Mouse (Mus musculus): Measurements from ENCODE around the gene Rybp. TPM values are rescaled to one million over a fixed set of nuclear protein-coding genes. Genes with fewer than 3 reads are reported as not detected.

Gene Rybp
- polyA plus RNA-seq (2016; fragmentation: Nextera tagmentation; extraction: Ambion mirVana), result 14.1 and 15.9 TPM in 2 replicates

- no peaks in the 10 kb centered on the region for H3K9me3 ChIP-seq (replicated peaks)
- peaks cover 5% of the 10 kb centered on the region for H3K36me3 ChIP-seq
- H3K4me1 ChIP-seq, result peaks cover 28% of the 10 kb centered on the region
- under 1% methylated on average over 95 of the region's 112 CpGs for WGBS
- peak within 1 kb of the TSS; percentile 99 for H3K27ac ChIP-seq
- peak; percentile 96 for DNase-seq (ENCODE audit: low spot score)
- peaks cover 30% of the 10 kb centered on the region for H3K27me3 ChIP-seq (ENCODE audit: low read depth, poor library complexity, severe bottlenecking)
- H3K4me3 ChIP-seq, result peak within 1 kb of the TSS; percentile 80
Measured at GRCm38 (mm10) chr6:100287334-100288015, at the start of gene Rybp. Rybp (minus strand) TSS chr6:100287485.

- 3% methylated on average over 14 of the region's 14 CpGs for WGBS
- Histone ChIP-seq H3K27me3 (ENCODE audit: low read depth, poor library complexity, severe bottlenecking) (peaks cover 91% of the 10 kb centered on the region), H3K36me3 (no peaks in the 10 kb centered on the region), H3K4me3 (peak overlapping the region; percentile 31), H3K27ac (peak overlapping the region; percentile 77), H3K4me1 (peaks cover 26% of the 10 kb centered on the region), H3K9me3 (replicated peaks) (no peaks in the 10 kb centered on the region)
- DNase-seq (ENCODE audit: low spot score), result peak; percentile 64
Measured at GRCm38 (mm10) chr6:100336591-100337148, 49.4 kb upstream of the Rybp start.

- WGBS, result 3% methylated on average over 18 of the region's 18 CpGs
- Histone ChIP-seq H3K27ac (peak overlapping the region; percentile 88), H3K4me1 (peaks cover 33% of the 10 kb centered on the region)
Measured at GRCm38 (mm10) chr6:100335506-100336144, 48.3 kb upstream of the Rybp start.

DNA sequence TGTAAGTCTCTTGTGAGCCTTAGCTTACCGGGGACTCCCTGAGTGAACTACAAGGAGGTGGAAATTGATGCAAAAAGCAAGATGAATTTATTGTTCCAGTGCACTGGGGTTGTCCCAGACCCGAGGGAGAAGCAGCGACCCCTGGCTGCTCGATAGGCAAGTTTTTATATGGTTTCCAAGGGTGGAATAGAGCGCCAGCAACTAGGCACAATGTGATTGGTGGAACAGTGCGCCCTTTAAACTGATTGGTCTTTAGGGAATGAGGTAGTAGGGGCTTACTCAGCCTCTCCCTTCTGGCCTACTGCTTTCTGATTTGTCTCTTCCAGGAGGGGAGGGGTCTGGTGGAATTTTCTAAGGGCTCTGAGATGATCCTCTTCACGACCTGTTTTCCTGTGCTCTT lies 46.5 kb upstream of the Rybp start:
- DNase-seq (ENCODE audit: low spot score), result no peak
- WGBS, result 88% methylated on average over 7 of the region's 7 CpGs
- H3K4me3 ChIP-seq, result no peak overlapping the region
- no peak overlapping the region for H3K27ac ChIP-seq
- H3K4me1 ChIP-seq, result peaks cover 43% of the 10 kb centered on the region
- H3K36me3 ChIP-seq, result no peaks in the 10 kb centered on the region
- H3K27me3 ChIP-seq (ENCODE audit: low read depth, poor library complexity, severe bottlenecking), result peaks cover 90% of the 10 kb centered on the region
- no peaks in the 10 kb centered on the region for H3K9me3 ChIP-seq (replicated peaks)

More at GRCm38 (mm10) chr6:100335506-100336144, 48.3 kb upstream of the Rybp start:
- Histone ChIP-seq H3K9me3 (replicated peaks) (no peaks in the 10 kb centered on the region), H3K4me3 (peak overlapping the region; percentile 39), H3K27me3 (ENCODE audit: low read depth, poor library complexity, severe bottlenecking) (peaks cover 92% of the 10 kb centered on the region), H3K36me3 (no peaks in the 10 kb centered on the region)
- DNase-seq (ENCODE audit: low spot score), result peak; percentile 61

DNA sequence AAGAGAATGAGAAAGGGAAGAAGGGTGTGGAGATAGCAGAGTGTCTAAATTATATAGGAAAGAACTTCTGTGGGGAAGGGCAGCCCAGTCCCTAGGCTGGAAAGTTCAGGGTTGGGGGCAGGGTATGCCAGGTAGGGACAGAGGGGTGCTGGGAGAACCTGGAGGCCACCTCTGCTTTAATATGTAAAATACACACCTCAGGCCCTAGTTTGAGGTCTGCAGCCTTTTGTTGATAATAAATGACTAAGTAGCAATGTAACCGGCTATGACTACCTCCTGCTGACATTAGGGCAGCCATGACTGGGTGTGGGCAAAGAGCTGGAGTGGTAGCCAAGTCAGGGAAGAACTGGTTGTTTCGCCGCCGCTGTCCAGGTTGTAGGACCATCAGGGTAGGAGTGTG lies 45.2 kb upstream of the Rybp start:
- Histone ChIP-seq H3K27ac (no peak overlapping the region), H3K4me1 (peaks cover 43% of the 10 kb centered on the region), H3K4me3 (no peak overlapping the region), H3K9me3 (replicated peaks) (no peaks in the 10 kb centered on the region), H3K27me3 (ENCODE audit: low read depth, poor library complexity, severe bottlenecking) (peaks cover 81% of the 10 kb centered on the region), H3K36me3 (no peaks in the 10 kb centered on the region)
- no peak for DNase-seq (ENCODE audit: low spot score)
- WGBS, result 74% methylated on average over 4 of the region's 4 CpGs

- H3K27me3 ChIP-seq (ENCODE audit: low read depth, poor library complexity, severe bottlenecking), result peaks cover 72% of the 10 kb centered on the region
- DNase-seq (ENCODE audit: low spot score), result no peak
- WGBS, result 45% methylated on average over 8 of the region's 8 CpGs
- no peaks in the 10 kb centered on the region for H3K9me3 ChIP-seq (replicated peaks)
- H3K36me3 ChIP-seq, result no peaks in the 10 kb centered on the region
- peaks cover 36% of the 10 kb centered on the region for H3K4me1 ChIP-seq
- H3K4me3 ChIP-seq, result no peak overlapping the region
- no peak overlapping the region for H3K27ac ChIP-seq
Measured at GRCm38 (mm10) chr6:100331582-100331981, 44.3 kb upstream of the Rybp start.

DNA sequence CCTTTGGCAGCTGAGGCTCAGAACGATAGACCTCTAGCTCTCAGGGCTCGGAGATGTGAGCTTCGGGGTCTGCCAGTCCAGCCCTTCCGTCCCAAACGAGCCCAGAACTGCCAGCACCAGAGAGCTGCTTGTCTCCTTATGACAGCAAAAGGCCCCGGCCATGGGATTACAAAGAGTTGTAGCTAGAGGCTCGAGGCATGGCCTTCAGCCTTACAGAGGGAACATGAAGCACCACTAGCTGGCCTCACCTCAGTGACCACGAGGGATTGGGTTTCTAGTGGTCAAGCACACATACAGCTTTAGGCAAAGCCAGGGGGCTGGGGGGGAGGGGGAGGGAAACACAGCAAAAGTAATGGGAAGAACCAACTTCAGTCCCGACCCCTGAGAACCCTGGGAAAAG lies 43.8 kb upstream of the Rybp start:
- H3K27ac ChIP-seq, result no peak overlapping the region
- no peaks in the 10 kb centered on the region for H3K9me3 ChIP-seq (replicated peaks)
- peaks cover 31% of the 10 kb centered on the region for H3K4me1 ChIP-seq
- H3K27me3 ChIP-seq (ENCODE audit: low read depth, poor library complexity, severe bottlenecking), result peaks cover 70% of the 10 kb centered on the region
- WGBS, result 79% methylated on average over 9 of the region's 9 CpGs
- H3K4me3 ChIP-seq, result no peak overlapping the region
- no peak for DNase-seq (ENCODE audit: low spot score)
- no peaks in the 10 kb centered on the region for H3K36me3 ChIP-seq

GRCm38 (mm10) chr6:100329542-100329941 lies 42.3 kb upstream of the Rybp start:
- no peak for DNase-seq (ENCODE audit: low spot score)
- WGBS, result 58% methylated on average over 4 of the region's 4 CpGs
- Histone ChIP-seq H3K4me1 (peaks cover 18% of the 10 kb centered on the region), H3K9me3 (replicated peaks) (no peaks in the 10 kb centered on the region), H3K36me3 (no peaks in the 10 kb centered on the region), H3K27me3 (ENCODE audit: low read depth, poor library complexity, severe bottlenecking) (peaks cover 55% of the 10 kb centered on the region), H3K27ac (no peak overlapping the region), H3K4me3 (no peak overlapping the region)

DNA sequence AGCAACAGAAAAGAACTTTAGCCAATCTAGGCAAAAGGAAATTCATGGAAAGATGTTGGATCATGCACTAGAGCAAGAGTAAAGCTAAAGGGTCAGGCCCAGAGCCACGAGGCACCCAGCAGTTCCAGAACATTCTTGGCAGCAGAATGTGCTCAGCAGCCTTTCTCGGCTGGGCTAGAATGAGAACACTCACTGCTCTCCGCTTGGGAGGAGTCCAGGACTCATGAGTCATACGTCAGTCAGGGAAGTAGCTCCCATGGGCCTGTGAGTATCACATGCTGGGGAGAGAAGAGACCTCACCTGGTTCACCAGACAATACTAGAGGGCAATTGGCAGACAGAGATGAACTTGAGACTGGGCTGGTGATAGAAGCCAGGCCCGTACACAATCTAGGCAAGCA lies 39.8 kb upstream of the Rybp start:
- Histone ChIP-seq H3K27ac (no peak overlapping the region), H3K27me3 (ENCODE audit: low read depth, poor library complexity, severe bottlenecking) (peaks cover 51% of the 10 kb centered on the region), H3K36me3 (no peaks in the 10 kb centered on the region), H3K4me1 (peaks cover 24% of the 10 kb centered on the region), H3K9me3 (replicated peaks) (no peaks in the 10 kb centered on the region), H3K4me3 (no peak overlapping the region)
- 92% methylated on average over 5 of the region's 5 CpGs for WGBS
- DNase-seq (ENCODE audit: low spot score), result no peak

DNA sequence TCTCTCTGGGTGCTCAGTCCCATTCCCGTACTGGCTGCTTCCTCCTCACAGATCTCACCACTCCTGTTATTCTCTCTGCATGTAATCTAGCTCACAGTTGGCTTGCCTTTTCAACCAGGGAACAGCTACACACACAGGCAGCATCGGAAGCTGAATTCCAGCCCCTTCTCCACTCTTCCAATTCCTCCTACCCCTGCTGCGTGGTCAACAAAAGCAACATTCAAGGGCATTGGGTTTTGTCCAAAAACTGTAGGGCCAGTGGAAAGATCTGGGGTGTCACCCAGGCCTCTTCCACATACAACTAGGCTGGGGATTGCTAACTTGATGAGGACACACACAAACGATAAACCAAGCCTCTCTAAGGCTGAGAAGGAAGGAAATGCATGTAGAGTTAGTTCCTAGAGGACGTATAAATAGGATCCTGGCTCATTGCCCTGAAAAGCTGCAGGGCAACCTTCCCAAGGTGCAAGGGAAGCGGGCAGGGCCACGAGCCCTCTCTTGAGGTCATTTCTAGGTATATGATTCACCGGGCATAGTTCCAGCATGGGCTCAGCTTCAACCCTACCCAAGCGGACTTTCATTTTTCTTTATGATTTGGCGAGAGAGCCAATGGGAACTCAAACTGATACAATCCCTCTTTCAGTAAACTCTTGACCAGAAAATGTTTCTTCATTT lies 36.6 kb upstream of the Rybp start:
- Histone ChIP-seq H3K4me3 (no peak overlapping the region), H3K9me3 (replicated peaks) (no peaks in the 10 kb centered on the region), H3K27me3 (ENCODE audit: low read depth, poor library complexity, severe bottlenecking) (peaks cover 36% of the 10 kb centered on the region), H3K4me1 (peaks cover 6% of the 10 kb centered on the region; the same call in 1 of the 2 replicates), H3K36me3 (no peaks in the 10 kb centered on the region), H3K27ac (no peak overlapping the region)
- WGBS, result 92% methylated on average over 10 of the region's 10 CpGs
- DNase-seq (ENCODE audit: low spot score), result no peak

- H3K4me3 ChIP-seq, result no peak overlapping the region
- no peaks in the 10 kb centered on the region for H3K36me3 ChIP-seq
- H3K27ac ChIP-seq, result no peak overlapping the region
- no peak for DNase-seq (ENCODE audit: low spot score)
- H3K4me1 ChIP-seq, result peaks cover 6% of the 10 kb centered on the region; the same call in 1 of the 2 replicates
- no peaks in the 10 kb centered on the region for H3K9me3 ChIP-seq (replicated peaks)
- 56% methylated on average over 8 of the region's 8 CpGs for WGBS
- peaks cover 36% of the 10 kb centered on the region for H3K27me3 ChIP-seq (ENCODE audit: low read depth, poor library complexity, severe bottlenecking)
Measured at GRCm38 (mm10) chr6:100322561-100322960, 35.3 kb upstream of the Rybp start.

DNA sequence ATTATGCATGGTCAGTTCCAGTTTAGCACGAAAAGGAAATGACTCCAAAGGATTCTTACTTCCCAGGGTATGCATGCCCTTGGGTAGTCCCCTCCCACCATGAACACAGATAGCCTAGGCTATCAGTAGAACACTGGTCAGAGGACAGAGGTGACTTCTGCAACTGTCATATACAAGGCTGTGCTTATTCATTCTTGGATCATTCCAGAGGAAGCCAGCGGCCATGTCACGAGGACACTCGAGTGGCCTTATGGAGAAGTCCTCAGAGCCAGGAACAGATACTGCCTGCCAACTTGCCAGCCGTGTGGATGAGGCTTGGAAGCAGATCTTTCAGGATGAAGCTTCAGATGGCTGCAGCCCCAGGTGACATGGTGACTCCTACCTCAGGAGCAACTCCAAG lies 34.9 kb upstream of the Rybp start:
- peaks cover 36% of the 10 kb centered on the region for H3K27me3 ChIP-seq (ENCODE audit: low read depth, poor library complexity, severe bottlenecking)

GRCm38 (mm10) chr6:100314201-100314600 lies 26.9 kb upstream of the Rybp start:
- Histone ChIP-seq H3K9me3 (replicated peaks) (no peaks in the 10 kb centered on the region), H3K27ac (no peak overlapping the region), H3K4me1 (no peaks in the 10 kb centered on the region), H3K27me3 (ENCODE audit: low read depth, poor library complexity, severe bottlenecking) (peaks cover 26% of the 10 kb centered on the region), H3K4me3 (no peak overlapping the region), H3K36me3 (no peaks in the 10 kb centered on the region)
- no peak for DNase-seq (ENCODE audit: low spot score)
- 75% methylated on average over 8 of the region's 8 CpGs for WGBS

More for the DNA sequence above, 34.9 kb upstream of the Rybp start:
- DNase-seq (ENCODE audit: low spot score), result no peak
- H3K27ac ChIP-seq, result no peak overlapping the region
- 87% methylated on average over 5 of the region's 5 CpGs for WGBS
- H3K4me1 ChIP-seq, result peaks cover 6% of the 10 kb centered on the region; the same call in 1 of the 2 replicates
- H3K4me3 ChIP-seq, result no peak overlapping the region
- H3K36me3 ChIP-seq, result no peaks in the 10 kb centered on the region
- no peaks in the 10 kb centered on the region for H3K9me3 ChIP-seq (replicated peaks)

Measured in limb, embryonic 10.5 days (tissue).